Mouse (Mus musculus) ES-Bruce4 (cell line): Measurements from ENCODE around the gene Wdr90. TPM values are rescaled to one million over a fixed set of nuclear protein-coding genes. Genes with fewer than 3 reads are reported as not detected.
"Not testable (repeated sequence)": the region's sequence is repeated elsewhere in the genome, so short reads cannot be mapped to it uniquely, and the experiment has no call there.

Experiments
- H3K27ac ChIP-seq: 2 replicates; pipeline ENCODE4 v1.5.1; 2012; ENCODE audit warnings: low read length, inconsistent platforms; ENCODE audit not compliant: insufficient read depth
- H3K27me3 ChIP-seq: 2 replicates; pipeline ENCODE4 v1.6.1; 2012; ENCODE audit warnings: mild to moderate bottlenecking, low read length, inconsistent platforms; ENCODE audit not compliant: control insufficient read depth, poor library complexity, insufficient read depth, severe bottlenecking
- H3K36me3 ChIP-seq: 2 replicates; pipeline ENCODE4 v1.6.1; 2012; ENCODE audit warnings: inconsistent platforms, mild to moderate bottlenecking, low read length, moderate library complexity; ENCODE audit not compliant: control insufficient read depth, poor library complexity, insufficient read depth, severe bottlenecking
- H3K4me1 ChIP-seq: one replicate; pipeline ENCODE4 v1.8.1; 2011; ENCODE audit warnings: low read length; ENCODE audit not compliant: control insufficient read depth, insufficient read depth
- H3K4me3 ChIP-seq: 2 replicates; pipeline ENCODE4 v1.5.1; 2011; ENCODE audit warnings: low read depth, mild to moderate bottlenecking, low read length
- H3K9ac ChIP-seq: 2 replicates; pipeline ENCODE4 v1.6.1; 2012; ENCODE audit warnings: low read depth, mild to moderate bottlenecking, inconsistent platforms; ENCODE audit not compliant: poor library complexity, severe bottlenecking
- H3K9me3 ChIP-seq: replicated peaks from 2 replicates; pipeline ENCODE4 v1.6.1; 2012; ENCODE audit warnings: mild to moderate bottlenecking, low read length, inconsistent platforms; ENCODE audit not compliant: control insufficient read depth, poor library complexity, insufficient read depth, severe bottlenecking
- CTCF ChIP-seq: IDR thresholded peaks from one replicate; pipeline ENCODE4 v1.8.1; 2011; ENCODE audit warnings: low read depth, low read length
- EP300 ChIP-seq: IDR thresholded peaks from 2 replicates; pipeline ENCODE4 v1.6.1; 2011; ENCODE audit warnings: low read depth, low read length; ENCODE audit not compliant: insufficient read depth
- POLR2A ChIP-seq: IDR thresholded peaks from one replicate; pipeline ENCODE4 v1.8.1; 2011; ENCODE audit warnings: low read length; ENCODE audit not compliant: insufficient read depth
- polyA plus RNA-seq: library from polyadenylated mRNA; stranded (reverse); fragments of >200 nt; gene quantifications from 2 replicates; pipeline ENCODE4 v1.2.4, GENCODE M21; 2011; ENCODE audit warnings: low read depth; ENCODE audit not compliant: missing spikeins, insufficient read depth, insufficient read length

Gene Wdr90
- polyA plus RNA-seq, 1 experiment = 10.5 TPM

- Histone ChIP-seq H3K27me3 (no peaks in the 10 kb centered on the region), H3K4me1 (peaks cover 3% of the 10 kb centered on the region), H3K4me3 (peak overlapping the region; percentile 89), H3K9me3 (no peaks in the 10 kb centered on the region), H3K27ac (peak overlapping the region; percentile 54; the same call in 1 of the 2 replicates), H3K9ac (peak overlapping the region; percentile 49), H3K36me3 (no peaks in the 10 kb centered on the region)
- peak; percentile 90 for TF ChIP-seq POLR2A
- no peak for TF ChIP-seq EP300
Measured at GRCm38 (mm10) chr17:25875171-25876136, 14.2 kb upstream of the Wdr90 start.

GRCm38 (mm10) chr17:25874721-25875170, 13.4 kb upstream of the Wdr90 start, which contains the start of gene Mettl26:
Mettl26 (plus strand) TSS chr17:25875074.
- Histone ChIP-seq H3K9me3 (no peaks in the 10 kb centered on the region), H3K4me3 (peak within 1 kb of the TSS; percentile 89), H3K27ac (peak within 1 kb of the TSS; percentile 54), H3K27me3 (no peaks in the 10 kb centered on the region), H3K36me3 (no peaks in the 10 kb centered on the region), H3K9ac (peak within 1 kb of the TSS; percentile 49), H3K4me1 (peaks cover 3% of the 10 kb centered on the region)
- TF ChIP-seq CTCF (no peak), POLR2A (no peak), EP300 (no peak)

GRCm38 (mm10) chr17:25874148-25874720, 12.9 kb upstream of the Wdr90 start:
- H3K36me3 ChIP-seq = no peaks in the 10 kb centered on the region
- H3K4me3 ChIP-seq = peak overlapping the region; percentile 89
- TF ChIP-seq CTCF (no peak), EP300 (no peak), POLR2A (no peak)
- H3K4me1 ChIP-seq = peaks cover 3% of the 10 kb centered on the region
- no peaks in the 10 kb centered on the region for H3K27me3 ChIP-seq
- peak overlapping the region; percentile 7; the same call in 1 of the 2 replicates for H3K27ac ChIP-seq
- no peaks in the 10 kb centered on the region for H3K9me3 ChIP-seq
- peak overlapping the region; percentile 49 for H3K9ac ChIP-seq

- no peaks in the 10 kb centered on the region for H3K9me3 ChIP-seq
- peaks cover 3% of the 10 kb centered on the region for H3K4me1 ChIP-seq
- H3K4me3 ChIP-seq = no peak overlapping the region; the same call in 1 of the 2 replicates
- no peak overlapping the region for H3K27ac ChIP-seq
- H3K36me3 ChIP-seq = no peaks in the 10 kb centered on the region
- H3K27me3 ChIP-seq = no peaks in the 10 kb centered on the region
- no peak for TF ChIP-seq EP300
- no peak for TF ChIP-seq POLR2A
- no peak for TF ChIP-seq CTCF
- H3K9ac ChIP-seq = no peak overlapping the region
Measured at GRCm38 (mm10) chr17:25873405-25874147, 12.3 kb upstream of the Wdr90 start.

- Histone ChIP-seq H3K4me3 (no peak overlapping the region), H3K9me3 (no peaks in the 10 kb centered on the region), H3K9ac (no peak overlapping the region), H3K4me1 (peaks cover 3% of the 10 kb centered on the region), H3K36me3 (no peaks in the 10 kb centered on the region), H3K27me3 (no peaks in the 10 kb centered on the region), H3K27ac (no peak overlapping the region)
- TF ChIP-seq CTCF (no peak), POLR2A (no peak), EP300 (no peak)
Measured at GRCm38 (mm10) chr17:25872676-25873075, 11.4 kb upstream of the Wdr90 start.

- H3K4me1 ChIP-seq, H3K36me3 ChIP-seq, H3K9me3 ChIP-seq, H3K9ac ChIP-seq, H3K4me3 ChIP-seq, H3K27me3 ChIP-seq, H3K27ac ChIP-seq: not testable (repeated sequence)
Measured at GRCm38 (mm10) chr17:25871566-25871965, 10.3 kb upstream of the Wdr90 start.
